19 mouse cellular contexts compared by ENCODE assay signal in genomic region chr11:117946996-117947419, GRCm38 (mm10). TPM values are rescaled to one million over a fixed set of nuclear protein-coding genes. Genes with fewer than 3 reads are reported as not detected.
DNase-seq lines count a peak whose midpoint lies in the region; ATAC-seq lines count a peak whose summit lies in the region.
"Had no signal": no experiment of that assay in that cellular context is flagged by ENCODE, and none has a peak within 500 bp of the region (broad histone marks: within the 10 kb centered on the region; RNA-seq: fewer than 3 reads in every experiment).

No protein-coding gene starts in this region.

- H3K4me2 ChIP-seq in kidney, embryonic 14.5 days (replicated peaks; ENCODE audit: low read depth, low read length): no peak overlapping the region; the same call in 1 of the 2 replicates
- H3K4me2 ChIP-seq: heart, embryonic 11.5 days; midbrain, embryonic 12.5 days had no signal

- H3K27me3 ChIP-seq in kidney, embryonic 14.5 days (ENCODE audit: control insufficient read depth, insufficient read depth, low read length): no peaks in the 10 kb centered on the region

- H3K36me3 ChIP-seq in kidney, embryonic 14.5 days (ENCODE audit: control insufficient read depth, insufficient read depth, low read length): no peaks in the 10 kb centered on the region
- H3K36me3 ChIP-seq: embryonic facial prominence, embryonic 10.5 days; midbrain, embryonic 12.5 days had no signal

- no peak overlapping the region for H3K9ac ChIP-seq in kidney, embryonic 14.5 days (ENCODE audit: low read depth, low read length)
- H3K9ac ChIP-seq: liver, embryonic 14.5 days; midbrain, embryonic 12.5 days had no signal

- 50% methylated on average over 10 of the region's 10 CpGs for WGBS in kidney, embryonic 14.5 days

- ATAC-seq in kidney, embryonic 14.5 days (ENCODE audit: low FRiP score, low TSS enrichment): peak; percentile 44
- peak; percentile 25; the same call in 1 of the 2 replicates for ATAC-seq in neutrophil, adult 5-6 weeks (ENCODE audit: extremely low read depth, insufficient number of reproducible peaks, low FRiP score, poor library complexity, severe bottlenecking)

- no peaks in the 10 kb centered on the region for H3K9me3 ChIP-seq in kidney, embryonic 14.5 days (ENCODE audit: control insufficient read depth, low read length)
- H3K9me3 ChIP-seq: embryonic facial prominence, embryonic 10.5 days; midbrain, embryonic 12.5 days had no signal

- peak overlapping the region; percentile 70; the same call in 1 of the 2 replicates for H3K27ac ChIP-seq in kidney, embryonic 14.5 days (ENCODE audit: low read depth, low read length)
- 0 out of 2 replicates have a peak overlapping the region, but pooled peaks have one; percentile 17 for H3K27ac ChIP-seq in brown adipose tissue, adult 24 weeks (replicated peaks; ENCODE audit: low read depth, low read length)
- H3K27ac ChIP-seq: embryonic facial prominence, embryonic 10.5 days; liver, embryonic 14.5 days; midbrain, embryonic 12.5 days had no signal

- H3K4me3 ChIP-seq in kidney, embryonic 14.5 days (ENCODE audit: low read length): no peak overlapping the region
- no peak overlapping the region for H3K4me3 ChIP-seq in brown adipose tissue, adult 24 weeks (ENCODE audit: insufficient read depth, low read depth, low read length)
- H3K4me3 ChIP-seq: embryonic facial prominence, embryonic 10.5 days; erythroblast, embryonic 14.5 days; midbrain, embryonic 12.5 days; myocyte had no signal

- no peak for DNase-seq in kidney, postnatal 4 days
- peak; percentile 85 for DNase-seq in A20 (ENCODE audit: low read depth, low spot score)
- DNase-seq in gastrocnemius, postnatal 25 days: no peak
- DNase-seq in adrenal gland, postnatal 14 days: no peak
- no peak for DNase-seq in layer of hippocampus, postnatal 14 days (ENCODE audit: low spot score in 2 of 2)
- DNase-seq: cerebellum, adult 9-11 months; gastrocnemius, postnatal 36 days; heart, postnatal 4 days; layer of hippocampus, postnatal 36 days; thymus, adult 2 months had no signal

- H3K4me1 ChIP-seq in kidney, embryonic 14.5 days (ENCODE audit: control insufficient read depth, insufficient read depth, low read length): peaks cover 19% of the 10 kb centered on the region
- peaks cover 11% of the 10 kb centered on the region for H3K4me1 ChIP-seq in brown adipose tissue, adult 24 weeks (ENCODE audit: control insufficient read depth, insufficient read depth, insufficient read length, low read length)

RNA-seq across cellular contexts. Expression of gene Socs3, which starts 22.8 kb away (rescaled TPM):
- 6.7 and 9.6 TPM in 2 replicates for polyA plus RNA-seq in kidney, embryonic 14.5 days (2014; fragmentation: Nextera tagmentation; extraction: Ambion mirVana)
- polyA plus RNA-seq in brown adipose tissue, adult 24 weeks (2012; ENCODE audit: insufficient read depth, insufficient read length, missing spikeins): 2.5 and 6.6 TPM in 2 replicates
- total RNA-seq in neutrophil, adult 5-6 weeks (2017): 252 and 268 TPM in 2 replicates
- total RNA-seq in gastrocnemius, postnatal 25 days (2021): 1 to 10 TPM; 4.4 to 6.1 TPM
- 4.8 and 6.5 TPM in 2 replicates for total RNA-seq in adrenal gland, postnatal 14 days (2021)
- 1 to 10 TPM; 2.1 to 3.2 TPM for total RNA-seq in layer of hippocampus, postnatal 14 days (2021)

RNA-seq across cellular contexts. Expression of gene Pgs1, which starts 39.1 kb away (rescaled TPM):
- polyA plus RNA-seq in kidney, embryonic 14.5 days (2014; fragmentation: Nextera tagmentation; extraction: Ambion mirVana): 30.0 and 37.5 TPM in 2 replicates
- 13.1 and 15.3 TPM in 2 replicates for polyA plus RNA-seq in brown adipose tissue, adult 24 weeks (2012; ENCODE audit: insufficient read depth, insufficient read length, missing spikeins)
- 51.2 and 58.3 TPM in 2 replicates for total RNA-seq in neutrophil, adult 5-6 weeks (2017)
- 10 to 100 TPM; 18.4 to 18.6 TPM for total RNA-seq in gastrocnemius, postnatal 25 days (2021)
- total RNA-seq in adrenal gland, postnatal 14 days (2021): 32.9 and 39.2 TPM in 2 replicates
- 10 to 100 TPM; 65.4 to 66.9 TPM for total RNA-seq in layer of hippocampus, postnatal 14 days (2021)

Comparison
In these comparisons a context has a peak if more than half of its experiments do, and no peak if none do; other contexts are left out.
1. RNA of gene Socs3, which starts 22.8 kb away (total RNA-seq): 252 to 268 TPM in neutrophil, adult 5-6 weeks; 4.4 to 6.1 TPM in gastrocnemius, postnatal 25 days, 4.8 to 6.5 TPM in adrenal gland, postnatal 14 days and 2.1 to 3.2 TPM in layer of hippocampus, postnatal 14 days; every median in the first group is over 10 times any median in the second.